Mouse (Mus musculus) c-Kit-positive CD71-negative TER-119-negative erythroid progenitor cells, embryonic 14.5 days (primary cell): ENCODE measurements around the gene Adcy3.
"Not testable (repeated sequence)": the region's sequence is repeated elsewhere in the genome, so short reads cannot be mapped to it uniquely, and the experiment has no call there.

Experiments
- DNase-seq: peaks from one replicate; pipeline ENCODE4 v3.0.0-alpha.2; 2013; ENCODE audit warnings: low read depth

Adcy3 gene

GRCm38 (mm10) chr12:4180507-4180906 is 47.6 kb downstream of the Adcy3 start:
- no peak for DNase-seq

GRCm38 (mm10) chr12:4184648-4185047 is 51.7 kb downstream of the Adcy3 start:
- DNase-seq, result no peak

DNA sequence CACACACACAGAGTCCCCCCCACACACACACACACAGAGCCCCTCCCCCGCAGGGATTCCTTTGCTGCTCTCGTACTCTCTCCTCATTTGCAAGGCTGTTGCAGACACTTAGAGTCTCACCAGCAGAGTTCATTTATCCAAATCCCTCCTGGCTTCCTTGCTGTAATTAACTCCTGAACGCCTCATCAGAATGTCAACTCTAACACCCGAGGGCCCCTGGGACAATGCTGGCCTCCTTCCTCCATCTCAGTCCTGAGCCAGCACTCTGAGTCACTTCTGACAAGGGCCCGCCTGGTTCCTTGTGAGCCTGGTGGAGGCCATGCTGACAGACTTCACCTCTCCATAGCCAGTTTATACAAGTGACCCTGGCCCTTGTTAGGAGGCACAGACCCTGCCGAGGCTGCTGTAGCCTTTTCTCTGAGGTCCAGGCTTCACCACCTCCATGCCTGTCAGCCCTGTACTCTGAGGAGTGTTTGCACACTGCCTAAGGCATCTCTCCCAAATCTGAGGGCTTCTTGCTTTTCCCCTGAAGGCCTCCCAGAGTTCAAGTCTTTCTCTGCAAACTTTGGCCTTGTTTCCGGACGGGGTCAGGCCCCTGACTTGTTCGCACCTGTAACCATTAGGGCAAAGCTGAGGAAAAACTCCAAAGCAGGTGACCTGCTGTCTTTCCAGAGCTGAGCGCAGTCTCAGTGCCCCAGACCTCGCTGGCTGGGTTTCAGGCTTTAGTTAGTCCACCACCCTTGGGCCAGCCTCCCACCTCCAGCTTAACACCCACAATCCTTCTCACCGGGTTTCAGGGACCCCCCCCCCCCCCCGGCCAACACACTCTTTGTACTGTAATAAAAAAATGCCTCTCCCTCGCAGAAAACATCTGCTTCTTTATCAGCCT is 55.5 kb downstream of the Adcy3 start:
- DNase-seq, result peak; percentile 12

- peak; percentile 24 for DNase-seq
These were observed 56.2 kb downstream of the Adcy3 start for GRCm38 (mm10) chr12:4189060-4189447.

- DNase-seq, result no peak
These were observed 59.6 kb downstream of the Adcy3 start for GRCm38 (mm10) chr12:4192514-4192913.

DNA sequence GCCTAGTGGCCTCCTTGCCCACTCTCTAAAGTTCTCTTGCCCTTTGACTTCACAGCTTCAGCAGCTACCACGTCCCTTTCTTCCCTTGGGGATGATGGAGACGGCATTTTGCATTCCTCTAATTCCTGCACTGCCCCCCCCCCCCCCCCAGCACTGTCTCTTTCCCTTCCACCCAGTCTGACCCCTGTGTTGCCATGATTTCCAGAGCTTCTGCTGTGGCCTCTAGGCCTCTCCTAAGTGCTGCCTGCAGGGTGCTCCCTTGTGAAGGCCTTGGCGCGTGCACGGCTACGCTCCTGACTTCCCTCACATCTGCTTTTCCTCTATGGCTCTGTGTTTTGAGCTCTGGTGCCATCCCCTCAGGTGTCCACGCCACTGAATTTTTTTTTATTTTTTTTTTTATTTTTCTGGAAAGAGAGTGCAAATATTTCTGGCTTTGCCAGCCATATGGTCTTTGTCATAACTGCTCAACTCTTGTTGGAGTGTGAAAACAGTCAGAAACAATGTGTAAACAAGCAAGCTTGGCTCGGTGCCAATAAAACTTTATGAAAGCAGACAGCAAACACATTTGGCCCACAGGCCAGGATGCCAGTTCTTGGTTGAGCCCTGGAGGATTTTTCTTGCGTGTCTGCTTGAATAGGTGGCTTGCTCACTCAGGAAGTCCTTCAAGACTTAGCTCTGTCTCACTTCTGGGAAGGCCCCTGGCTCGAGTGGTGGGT is 60.3 kb downstream of the Adcy3 start:
- DNase-seq, result no peak

DNA sequence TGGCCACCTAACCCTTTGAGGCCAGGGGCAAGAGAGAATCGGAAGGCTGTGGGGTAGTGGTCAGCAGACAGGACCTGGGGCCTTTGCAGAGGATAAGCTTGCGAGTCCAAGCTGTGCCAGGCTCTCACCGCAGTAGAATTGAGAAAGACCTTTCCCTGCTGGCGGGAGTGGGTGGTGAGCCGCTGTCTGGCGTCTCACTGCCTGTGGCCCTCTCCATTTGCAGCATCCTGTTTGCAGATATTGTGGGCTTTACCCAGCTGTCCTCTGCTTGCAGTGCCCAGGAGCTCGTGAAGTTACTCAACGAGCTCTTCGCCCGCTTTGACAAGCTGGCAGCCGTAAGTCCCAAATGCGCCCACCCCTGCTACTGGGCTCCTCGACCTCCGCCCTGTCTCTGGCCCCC is 61.7 kb downstream of the Adcy3 start:
- no peak for DNase-seq

GRCm38 (mm10) chr12:4198702-4199101 is 65.8 kb downstream of the Adcy3 start:
- DNase-seq, result no peak

GRCm38 (mm10) chr12:4199271-4199670 is 66.4 kb downstream of the Adcy3 start:
- DNase-seq, result no peak

GRCm38 (mm10) chr12:4201454-4202200 is 68.7 kb downstream of the Adcy3 start:
- no peak for DNase-seq

DNA sequence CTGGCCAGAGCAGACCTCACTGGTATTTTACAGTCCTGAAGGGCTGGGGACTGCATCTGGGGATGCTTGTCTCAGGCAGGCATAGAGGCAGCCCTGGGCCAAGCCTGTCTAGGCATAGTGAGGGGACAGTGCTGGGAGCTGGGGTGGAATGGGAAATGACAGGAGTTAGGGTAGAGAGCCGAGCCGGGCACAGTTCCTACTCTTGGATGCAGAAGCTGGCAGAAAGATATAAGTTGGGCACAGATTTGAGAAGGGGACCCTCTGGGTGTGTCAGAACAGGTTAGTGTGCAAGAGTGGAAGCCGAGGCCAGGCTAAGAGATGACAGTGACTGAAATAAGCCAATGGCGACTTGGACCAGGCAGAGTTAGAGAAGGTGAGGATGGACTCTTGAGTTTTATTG is 69.3 kb downstream of the Adcy3 start:
- no peak for DNase-seq

GRCm38 (mm10) chr12:4206106-4206505 is 73.2 kb downstream of the Adcy3 start:
- DNase-seq, result no peak

DNA sequence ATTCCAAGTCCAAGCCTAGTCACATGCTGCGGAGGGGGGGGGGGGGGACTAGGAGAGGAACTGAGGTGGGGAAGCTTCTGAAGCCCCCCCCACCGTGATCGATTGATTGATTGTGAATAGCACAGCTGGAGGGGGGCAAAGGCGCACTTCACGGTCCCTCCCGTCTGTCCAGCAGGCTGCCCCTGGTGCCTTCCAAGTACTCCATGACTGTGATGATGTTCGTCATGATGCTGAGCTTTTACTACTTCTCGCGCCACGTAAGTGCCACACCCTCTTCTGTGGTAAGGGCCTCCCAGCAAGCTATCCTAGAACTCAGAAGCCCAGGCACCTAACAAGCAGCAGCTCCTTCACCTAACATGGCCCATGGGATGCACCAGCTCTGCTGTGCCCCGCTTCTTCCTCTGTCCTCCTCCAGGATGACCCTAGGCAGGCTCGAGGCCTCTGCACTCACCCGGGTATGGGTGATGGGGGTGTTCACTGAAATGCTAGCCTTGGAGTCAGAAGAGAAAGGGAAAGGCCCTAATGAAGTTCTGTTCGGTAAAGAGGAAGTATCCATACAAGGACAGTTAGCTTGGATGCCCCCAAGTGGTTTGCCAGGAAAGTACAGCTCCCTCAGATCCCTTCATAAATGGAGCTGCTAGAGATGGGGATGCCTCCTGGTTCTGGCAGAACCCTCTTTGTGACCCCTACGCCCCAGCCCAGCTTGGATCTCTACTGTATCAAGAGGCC is 75.7 kb downstream of the Adcy3 start:
- DNase-seq, result peak; percentile 56

GRCm38 (mm10) chr12:4209196-4209595 is 76.3 kb downstream of the Adcy3 start:
- no peak for DNase-seq

DNA sequence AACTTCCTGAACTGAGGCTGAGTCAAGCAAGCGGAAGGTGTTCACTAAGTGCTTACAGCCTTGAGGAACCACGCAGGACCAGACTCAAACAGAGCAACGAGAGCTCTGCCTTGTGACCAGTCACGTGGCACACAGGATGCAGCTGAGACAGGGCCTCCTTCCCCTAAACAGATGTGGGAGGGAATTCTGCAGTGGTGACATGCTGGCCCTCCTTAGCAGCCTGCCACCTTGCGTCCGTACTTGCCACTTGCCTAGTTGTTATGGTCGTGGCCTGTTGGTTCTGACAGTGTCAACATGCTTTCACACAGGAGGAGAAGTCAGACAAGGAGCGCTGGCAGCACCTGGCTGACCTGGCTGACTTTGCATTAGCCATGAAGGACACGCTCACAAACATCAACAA is 78.3 kb downstream of the Adcy3 start:
- DNase-seq, result no peak

GRCm38 (mm10) chr12:4212908-4213307 is 80.0 kb downstream of the Adcy3 start:
- DNase-seq, result no peak

DNA sequence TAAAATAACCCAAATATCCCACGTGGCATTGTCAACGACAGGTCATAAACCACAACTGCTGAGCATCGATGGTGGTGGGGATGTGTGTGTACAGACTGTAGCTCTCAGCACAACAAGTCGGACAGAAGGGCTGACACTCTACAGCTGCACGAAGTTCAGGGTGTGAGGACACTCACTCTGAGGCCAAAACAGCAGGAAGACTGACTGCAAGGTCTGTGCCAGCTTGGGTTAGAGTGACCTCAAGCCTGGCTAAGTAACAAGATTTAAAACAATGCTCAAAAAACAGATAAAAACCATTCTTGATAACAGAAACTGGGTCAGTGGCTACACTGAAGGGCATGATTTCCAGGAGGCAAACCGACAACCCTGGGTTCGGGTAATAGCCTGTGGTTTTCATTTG is 97.3 kb downstream of the Adcy3 start:
- no peak for DNase-seq

- no peak for DNase-seq
These were observed 99.9 kb downstream of the Adcy3 start for GRCm38 (mm10) chr12:4232777-4233176.

GRCm38 (mm10) chr12:4233572-4234508 is 100.9 kb downstream of the Adcy3 start, which contains the start of the genes Ptrhd1 and Cenpo:
Ptrhd1 (plus strand) TSS chr12:4234027.
Cenpo (minus strand) TSS chr12:4234294.
- DNase-seq, result peak; percentile 87

GRCm38 (mm10) chr12:4237481-4237880 is 104.6 kb downstream of the Adcy3 start:
- DNase-seq, result no peak

DNA sequence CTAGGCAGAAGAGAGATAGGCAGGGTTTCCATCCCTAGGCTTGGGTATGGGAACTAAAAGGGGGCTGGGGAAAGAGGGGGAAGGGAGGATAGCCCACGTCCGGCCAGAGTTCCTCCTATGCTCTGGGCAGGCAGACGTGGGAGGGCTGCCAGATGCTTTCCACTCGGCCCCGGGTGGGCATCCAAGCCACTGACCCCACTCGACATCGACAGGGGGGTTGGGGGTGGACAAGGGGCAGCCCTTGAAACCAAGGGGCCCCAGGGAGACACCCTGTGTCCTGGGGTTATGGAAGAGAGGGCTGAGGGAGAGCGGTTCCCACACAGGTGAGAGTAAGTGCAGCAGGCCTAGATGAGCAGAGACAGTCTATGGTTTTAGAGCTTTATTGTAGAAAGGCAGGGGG is 107.4 kb downstream of the Adcy3 start:
- not testable (repeated sequence) for DNase-seq
